Mouse (Mus musculus) Patski (cell line): ENCODE data around the gene Wdr76. TPM values are rescaled to one million over a fixed set of nuclear protein-coding genes. Genes with fewer than 3 reads are reported as not detected.
"Not testable (repeated sequence)": the region's sequence is repeated elsewhere in the genome, so short reads cannot be mapped to it uniquely, and the experiment has no call there.

ENCODE experiments used
- ATAC-seq: fragments of 100-300 bp; one replicate; pipeline ENCODE4 v1.8.0; 2021
- CTCF ChIA-PET: fragments of 350-600 bp; sonication (Branson Sonifier 250); formaldehyde crosslinking; loops from one replicate; lab custom pipeline; 2022; ENCODE audit warnings: inconsistent platforms; lab: Charles Lee
- POLR2A ChIA-PET: fragments of 350-600 bp; sonication (Branson Sonifier 250); formaldehyde crosslinking; loops from one replicate; lab custom pipeline; 2022; ENCODE audit warnings: antibody characterized with exemption, inconsistent platforms; lab: Charles Lee
- DNase-seq: peaks from one replicate; pipeline ENCODE4 v3.0.0-alpha.2; 2011; ENCODE audit warnings: low read depth, low spot score
- H3K27me3 ChIP-seq: fragments of 371-371 bp; one replicate; pipeline ENCODE4 v1.5.1; 2021
- CTCF ChIP-seq: fragments of 100-300 bp; IDR thresholded peaks from one replicate; pipeline ENCODE4 v1.5.1; 2021
- in situ Hi-C: fragments of 300-500 bp; cut with MboI; formaldehyde crosslinking; loops from 3 replicates; pipeline ENCODE4 v1.11.1; 2018; ENCODE audit warnings: low pct_unique_long_range_greater_than_20kb, mixed read lengths
- polyA plus RNA-seq: library from polyadenylated mRNA; unstranded; gene quantifications from one replicate; pipeline ENCODE4 v1.2.3, GENCODE M21; 2021

Wdr76 gene
- polyA plus RNA-seq, 1 experiment from 2014 or later = 9.1 TPM

DNA sequence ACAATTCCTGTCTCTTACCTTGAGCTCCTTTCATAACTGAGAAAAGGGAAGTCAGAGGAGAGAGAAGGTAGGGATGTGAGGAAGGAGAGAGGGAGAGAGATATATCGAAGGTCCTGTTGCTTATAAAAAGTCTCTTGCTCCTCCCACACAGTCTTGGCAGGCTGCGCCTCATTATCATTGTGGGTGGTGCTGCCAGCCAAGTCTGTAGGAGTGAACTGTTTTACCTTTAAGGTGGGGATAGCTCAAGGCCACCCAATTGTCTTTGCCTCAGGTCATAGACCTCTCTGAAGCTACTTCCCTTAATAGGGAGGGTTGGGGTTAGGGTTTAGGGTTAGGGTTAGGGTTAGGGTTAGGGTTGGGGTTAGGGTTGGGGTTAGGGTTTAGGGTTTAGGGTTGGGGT is 15.5 kb downstream of the Wdr76 start:
- in situ Hi-C loops = no loop called here

DNA sequence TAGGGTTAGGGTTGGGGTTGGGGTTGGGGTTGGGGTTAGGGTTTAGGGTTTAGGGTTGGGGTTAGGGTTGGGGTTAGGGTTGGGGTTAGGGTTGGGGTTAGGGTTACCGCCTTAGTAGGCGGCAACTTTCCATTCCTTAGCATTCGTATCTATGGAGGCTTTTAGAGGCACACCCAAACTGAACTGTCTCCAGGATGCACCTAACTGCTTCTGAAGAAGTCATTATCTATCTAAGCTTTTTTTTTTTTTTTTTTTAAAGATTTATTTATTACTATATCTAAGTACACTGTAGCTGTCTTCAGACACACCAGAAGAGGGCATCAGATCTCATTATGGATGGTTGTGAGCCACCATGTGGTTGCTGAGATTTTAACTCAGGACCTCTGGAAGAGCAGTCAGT is 16.3 kb downstream of the Wdr76 start:
- DNase-seq, CTCF ChIA-PET, POLR2A ChIA-PET, ATAC-seq, in situ Hi-C loops, H3K27me3 ChIP-seq: not testable (repeated sequence)

More for the DNA sequence above, 15.5 kb downstream of the Wdr76 start:
- no peaks in the 10 kb centered on the region for H3K27me3 ChIP-seq
- no peak for TF ChIP-seq CTCF
- ChIA-PET CTCF (no interaction called here), POLR2A (no interaction called here)
- DNase-seq = no peak
- ATAC-seq = no peak

DNA sequence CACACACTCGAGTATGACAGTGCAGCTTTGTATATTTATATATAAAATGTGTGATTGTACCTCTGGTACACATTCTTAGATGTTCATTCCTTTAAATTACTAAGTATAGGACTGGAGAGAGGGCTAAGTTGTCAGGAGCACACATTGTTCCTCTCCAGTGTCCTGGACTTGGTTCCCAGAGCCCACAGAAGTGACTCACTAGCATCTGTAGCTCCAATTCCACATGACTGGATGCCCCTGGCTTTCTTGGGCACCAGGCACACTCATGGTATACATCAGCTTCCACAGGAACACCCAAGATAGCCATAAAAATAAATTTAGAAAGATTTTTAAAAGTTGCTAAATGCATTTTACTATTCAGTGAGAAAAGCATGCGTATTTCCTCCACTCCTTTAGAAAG is 18.5 kb downstream of the Wdr76 start:
- DNase-seq (no peak), ATAC-seq (no peak)
- in situ Hi-C loops = loop anchor here (5.0 kb wide), 1 partner anchor 38 kb away; no protein-coding TSS in a partner anchor
- ChIA-PET CTCF (no interaction called here), POLR2A (interaction anchor here (0.5 kb wide), 1 partner anchor 157 kb away, joined by 3 read pairs; no protein-coding TSS in a partner anchor)
- no peaks in the 10 kb centered on the region for H3K27me3 ChIP-seq
- no peak for TF ChIP-seq CTCF

DNA sequence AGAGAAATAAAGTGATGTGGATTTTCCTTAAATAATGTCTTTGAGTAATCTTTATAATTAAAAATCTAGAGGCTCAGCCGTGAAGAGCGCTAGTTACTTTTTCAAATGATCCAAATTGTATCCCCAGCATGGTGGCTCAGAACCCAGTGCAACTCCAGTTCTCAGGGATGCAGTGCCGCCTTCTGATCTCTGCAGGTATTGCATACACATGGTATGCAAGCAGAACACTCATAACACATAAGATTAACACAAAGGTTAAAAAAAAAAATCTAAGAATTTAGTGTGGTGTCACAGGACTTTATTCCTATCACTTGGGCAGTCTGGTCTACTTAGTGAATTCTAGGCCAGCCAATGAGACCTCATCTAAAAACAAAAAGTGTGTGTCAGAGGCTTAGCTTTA is 38.3 kb downstream of the Wdr76 start:
- in situ Hi-C loops = no loop called here
- POLR2A ChIA-PET = no interaction called here
- CTCF ChIA-PET = interaction anchor here (0.7 kb wide), 1 partner anchor 9 kb away, joined by 3 read pairs; no protein-coding TSS in a partner anchor
- TF ChIP-seq CTCF = no peak
- DNase-seq (no peak), ATAC-seq (no peak)
- H3K27me3 ChIP-seq = no peaks in the 10 kb centered on the region

DNA sequence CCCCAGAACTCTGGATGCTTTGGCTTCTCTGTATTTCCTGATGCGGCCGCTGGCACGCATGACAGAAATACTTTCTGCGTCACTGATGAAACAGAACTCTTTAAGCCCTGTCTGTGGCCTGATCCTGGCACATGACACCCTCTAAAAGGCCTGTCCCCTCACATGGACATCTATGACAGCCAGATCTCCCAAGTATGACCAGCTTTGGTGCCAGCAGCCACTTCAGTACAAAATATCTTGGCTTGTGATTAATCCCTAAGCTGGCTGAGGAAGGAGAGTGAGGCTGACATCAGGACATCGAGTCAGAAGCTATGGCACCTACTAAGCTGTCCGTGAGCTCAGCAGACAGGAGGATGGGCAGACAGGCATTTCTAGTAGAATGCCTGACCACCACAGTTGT is 43.1 kb downstream of the Wdr76 start:
- DNase-seq (no peak), ATAC-seq (no peak)
- CTCF ChIA-PET = no interaction called here
- no peak for TF ChIP-seq CTCF
- in situ Hi-C loops = no loop called here
- no peaks in the 10 kb centered on the region for H3K27me3 ChIP-seq
- POLR2A ChIA-PET = no interaction called here

DNA sequence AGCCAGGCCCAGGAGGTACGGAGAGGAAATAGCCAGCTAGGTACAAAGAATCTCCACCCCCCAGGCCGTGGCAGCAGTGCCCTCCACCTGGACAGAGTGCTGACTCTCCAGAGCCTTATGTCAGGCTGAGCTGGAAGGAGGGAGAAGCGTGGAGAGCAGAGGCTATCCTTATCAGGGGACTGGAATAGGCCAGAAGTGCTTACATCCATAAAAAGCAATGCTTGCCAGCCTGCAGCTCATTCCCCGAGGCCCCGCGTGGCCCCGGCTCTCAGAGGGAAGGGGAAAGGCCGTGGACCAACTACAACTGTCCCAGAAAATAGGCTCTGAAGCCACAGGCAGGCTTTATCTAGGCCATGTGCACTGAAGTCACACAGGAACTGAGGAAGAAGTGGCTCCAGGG is 44.7 kb downstream of the Wdr76 start:
- POLR2A ChIA-PET = no interaction called here

DNA sequence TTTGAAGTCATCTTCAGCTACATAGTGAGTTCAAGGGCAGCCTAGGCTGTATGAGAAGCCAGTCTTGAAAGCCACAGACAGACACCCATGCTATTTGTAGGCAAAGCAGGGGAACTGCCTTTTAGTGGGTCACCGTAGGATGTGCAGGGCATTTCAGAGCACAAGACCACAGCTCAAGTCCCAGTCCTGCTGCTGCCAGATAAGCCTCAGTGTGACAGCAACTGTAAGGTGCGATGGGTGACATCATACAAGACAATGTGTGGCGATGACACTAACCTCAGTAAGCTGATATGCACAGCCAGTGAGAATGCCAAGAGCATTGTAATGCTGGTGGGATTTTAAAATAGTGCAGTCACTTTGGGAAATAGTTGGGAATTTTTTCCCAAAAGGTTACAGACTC is 56.6 kb downstream of the Wdr76 start:
- H3K27me3 ChIP-seq = no peaks in the 10 kb centered on the region
- CTCF ChIA-PET = no interaction called here
- no peak for ATAC-seq
- DNase-seq = no peak
- POLR2A ChIA-PET = no interaction called here
- in situ Hi-C loops = no loop called here
- TF ChIP-seq CTCF = no peak

More for the DNA sequence above, 44.7 kb downstream of the Wdr76 start:
- CTCF ChIA-PET = no interaction called here
- DNase-seq (no peak), ATAC-seq (no peak)
- in situ Hi-C loops = no loop called here
- no peaks in the 10 kb centered on the region for H3K27me3 ChIP-seq
- TF ChIP-seq CTCF = no peak

DNA sequence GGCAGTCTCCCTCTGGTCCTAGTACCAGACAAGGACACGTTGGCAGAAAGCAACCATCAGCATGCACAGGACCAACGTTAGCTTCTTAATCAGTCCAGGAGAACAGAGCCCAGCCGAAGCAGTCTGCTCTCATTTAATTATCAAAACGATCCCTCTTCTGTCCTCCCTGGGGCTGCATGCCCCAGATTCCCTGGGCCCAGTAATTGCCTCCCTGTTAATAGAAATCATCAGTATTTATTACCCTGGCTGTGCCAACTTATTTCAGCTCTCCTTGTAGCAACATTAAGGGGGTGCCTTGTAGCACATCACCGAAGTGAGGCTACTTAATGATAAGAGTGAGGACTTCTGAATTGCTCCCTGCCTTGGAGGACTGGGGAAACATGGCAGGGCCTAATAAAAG is 59.4 kb downstream of the Wdr76 start:
- in situ Hi-C loops = no loop called here
- POLR2A ChIA-PET = no interaction called here
- CTCF ChIA-PET = no interaction called here
- no peaks in the 10 kb centered on the region for H3K27me3 ChIP-seq
- TF ChIP-seq CTCF = no peak
- no peak for DNase-seq
- ATAC-seq = no peak

DNA sequence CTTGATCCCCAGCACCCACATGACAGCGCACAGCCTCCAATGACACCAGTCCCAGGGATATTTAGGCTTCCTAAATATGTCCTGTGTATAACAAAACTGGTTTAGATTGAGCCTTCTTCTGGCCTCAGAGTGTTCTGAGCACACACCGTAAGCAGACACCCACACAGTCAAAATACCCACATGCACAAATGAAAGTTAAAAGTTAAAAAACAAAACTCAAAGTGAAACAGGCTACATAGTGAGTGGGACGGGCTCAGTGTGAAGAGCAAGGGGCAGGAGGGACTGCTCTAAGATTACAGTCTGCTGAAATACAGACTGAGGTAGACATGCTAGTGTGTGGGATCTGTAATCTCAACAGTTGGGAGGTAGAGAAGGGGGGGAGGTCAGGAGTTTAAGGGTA is 63.5 kb downstream of the Wdr76 start:
- no peak for TF ChIP-seq CTCF
- ATAC-seq (no peak), DNase-seq (no peak)
- POLR2A ChIA-PET = no interaction called here
- H3K27me3 ChIP-seq = no peaks in the 10 kb centered on the region
- CTCF ChIA-PET = no interaction called here
- in situ Hi-C loops = loop anchor here (5.0 kb wide), 2 partner anchors 127 to 262 kb away; no protein-coding TSS in a partner anchor

DNA sequence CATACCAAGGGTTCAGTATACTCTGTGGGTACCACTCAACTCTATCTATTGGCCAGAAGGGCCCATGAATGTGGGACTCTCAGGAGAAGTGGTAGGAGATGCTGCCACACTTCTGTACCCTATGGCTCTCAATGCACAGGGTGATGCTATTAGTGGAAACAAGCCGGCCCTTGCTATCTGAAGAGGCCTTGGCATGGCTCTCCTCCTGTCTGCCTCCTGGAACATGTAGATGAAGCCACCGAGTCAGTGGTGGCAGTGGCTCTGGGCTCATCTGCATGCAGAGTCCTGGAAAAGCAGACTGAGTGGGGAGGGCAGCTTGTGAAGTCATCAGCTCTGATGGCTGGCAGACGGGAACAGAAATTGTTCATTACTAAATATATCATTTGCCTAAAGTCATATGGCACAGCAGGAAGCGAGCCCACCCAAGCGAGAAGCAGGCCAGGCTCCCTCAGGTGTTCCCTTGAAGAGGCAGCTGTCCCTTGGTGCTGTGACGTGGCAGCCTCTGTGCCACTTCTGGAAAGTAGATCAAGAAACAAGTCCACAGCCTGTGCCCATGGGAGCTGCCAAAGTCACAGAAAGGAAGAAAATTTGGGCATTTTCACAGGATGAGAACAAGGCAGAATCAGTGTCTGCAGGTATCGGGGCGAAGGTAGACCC is 64.6 kb downstream of the Wdr76 start:
- ATAC-seq = no peak
- no peak for DNase-seq

DNA sequence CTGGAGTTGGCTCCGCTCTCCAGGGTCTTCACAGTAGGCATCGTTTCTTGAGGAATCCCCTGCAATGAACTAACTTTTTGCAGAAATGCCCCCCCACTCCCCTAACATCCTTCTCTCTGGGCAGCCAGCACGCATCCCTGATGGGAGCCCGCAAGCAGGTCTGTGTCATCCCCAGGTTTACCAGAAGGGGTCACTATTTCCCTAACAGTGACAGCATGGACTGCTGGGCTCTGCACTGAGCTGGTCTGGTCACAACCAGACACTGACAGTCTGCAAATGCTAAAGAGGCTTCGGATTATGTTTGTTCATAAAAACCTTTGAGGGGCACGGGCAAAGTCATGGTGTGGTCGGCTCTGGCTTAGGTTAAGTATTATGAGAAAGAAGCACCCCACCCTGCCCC is 65.3 kb downstream of the Wdr76 start:
- in situ Hi-C loops = loop anchor here (5.0 kb wide), 2 partner anchors 126 to 261 kb away; no protein-coding TSS in a partner anchor
- peak; percentile 30 for DNase-seq
- CTCF ChIA-PET = interaction anchor here (0.8 to 1.5 kb wide), 4 partner anchors 17 to 129 kb away, joined by 3 to 9 read pairs (median 4); no protein-coding TSS in a partner anchor
- POLR2A ChIA-PET = no interaction called here
- ATAC-seq = peak; percentile 55
- TF ChIP-seq CTCF = peak; percentile 96
- no peaks in the 10 kb centered on the region for H3K27me3 ChIP-seq

More for the DNA sequence above, 64.6 kb downstream of the Wdr76 start:
- ChIA-PET POLR2A (no interaction called here), CTCF (interaction anchor here (1.1 to 1.5 kb wide), 2 partner anchors 17 to 124 kb away, joined by 4 to 9 read pairs; no protein-coding TSS in a partner anchor)
- no peak for TF ChIP-seq CTCF
- in situ Hi-C loops = loop anchor here (5.0 kb wide), 2 partner anchors 126 to 261 kb away; no protein-coding TSS in a partner anchor
- no peaks in the 10 kb centered on the region for H3K27me3 ChIP-seq
